Mouse (Mus musculus): Measurements from ENCODE around the gene Anks1.
A peak's percentile ranks its signal among the peaks of the same experiment; 100 is the strongest.
"Not testable (repeated sequence)": the region's sequence is repeated elsewhere in the genome, so short reads cannot be mapped to it uniquely, and the experiment has no call there.

The Anks1 gene

DNA sequence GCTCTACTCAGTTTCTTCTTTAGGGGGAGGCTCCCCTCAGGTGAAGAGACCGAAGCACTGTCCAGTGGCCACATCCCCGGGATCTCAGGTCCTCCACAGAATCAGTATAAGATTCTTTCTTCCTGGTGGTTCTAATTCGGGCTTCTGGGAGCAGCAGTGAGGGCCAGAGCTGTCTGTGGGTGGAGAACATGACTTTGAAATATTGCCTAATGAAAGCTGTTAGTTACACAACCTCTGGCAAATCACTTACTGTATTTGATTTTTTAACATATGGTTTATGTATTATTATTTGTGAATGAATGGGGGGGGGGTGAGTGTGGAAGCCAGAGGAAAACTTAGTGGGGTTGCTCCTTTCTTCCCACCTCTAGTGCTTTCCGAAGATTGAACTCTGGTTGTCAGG is 22.7 kb downstream of the Anks1 start:
- DNase-seq, result no peak

DNA sequence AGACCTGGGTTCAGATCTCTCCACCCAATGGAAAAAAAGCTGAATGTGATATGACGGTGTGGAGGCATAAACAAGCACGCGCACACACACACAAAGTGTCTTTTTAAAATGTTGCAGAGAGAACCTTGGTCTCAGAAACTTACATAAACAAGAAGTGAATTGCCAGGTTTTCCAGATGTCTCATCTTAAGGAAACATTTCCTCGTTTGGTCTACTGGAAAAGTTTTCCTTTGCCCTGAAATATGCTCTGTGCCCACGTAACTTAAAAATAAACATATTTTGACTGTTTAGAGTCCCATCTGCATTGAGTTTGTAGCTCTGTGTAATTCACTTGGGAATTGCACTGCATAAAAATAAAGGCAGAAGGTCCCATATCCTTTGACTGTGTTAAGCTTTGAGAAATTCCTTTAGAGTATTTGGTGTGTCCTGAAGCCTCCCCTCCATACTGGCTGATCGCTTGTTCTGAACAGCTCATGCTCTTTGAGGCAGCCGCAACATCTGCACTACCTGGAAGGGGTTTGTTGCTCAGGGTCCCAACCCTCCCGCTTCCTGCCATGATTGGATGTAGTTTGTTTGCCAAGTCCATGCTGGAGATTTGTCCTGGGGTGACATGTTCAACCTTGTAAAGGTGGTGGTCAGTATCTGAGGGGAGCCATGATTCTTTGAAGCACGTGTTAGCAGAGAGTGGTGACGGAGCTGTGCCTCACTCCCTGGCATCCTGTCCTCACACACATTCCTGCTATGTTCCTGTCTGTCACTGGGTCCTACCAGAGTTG is 25.2 kb downstream of the Anks1 start:
- DNase-seq, result no peak

- DNase-seq, result no peak
Observed at GRCm38 (mm10) chr17:27935091-27935490, 26.0 kb downstream of the Anks1 start.

DNA sequence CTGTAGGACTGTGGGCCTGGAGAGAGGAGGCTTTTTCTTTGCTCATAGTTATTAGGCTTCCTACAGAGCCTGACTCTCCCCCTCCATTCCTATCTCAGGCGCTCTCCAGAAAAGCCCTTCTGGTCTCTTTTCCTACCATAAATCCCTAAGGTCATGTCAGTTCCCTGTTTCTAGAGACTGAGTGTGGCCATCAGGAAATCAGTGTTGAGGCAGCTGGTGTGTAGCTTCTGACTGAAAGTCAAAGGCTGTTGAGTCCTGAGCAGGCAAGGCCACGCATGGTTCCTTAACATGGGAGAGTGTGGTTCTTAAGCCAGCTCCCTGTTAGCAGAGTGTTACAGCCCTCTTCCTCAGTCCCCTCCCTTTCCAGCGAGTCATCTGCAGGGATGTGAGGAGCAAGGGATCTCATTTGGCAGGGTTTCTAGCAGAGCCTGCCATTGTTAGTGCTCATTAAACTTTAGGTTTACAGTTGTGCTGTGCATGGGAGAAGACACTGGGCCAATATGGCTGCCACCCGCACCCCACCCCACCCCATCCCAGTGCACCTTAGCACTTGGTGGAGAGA is 28.0 kb downstream of the Anks1 start:
- no peak for DNase-seq

- DNase-seq, result peak in 1 of 2 experiments; percentile 24
Observed at GRCm38 (mm10) chr17:27938121-27938754, 29.1 kb downstream of the Anks1 start.

GRCm38 (mm10) chr17:27939028-27939427 is 29.9 kb downstream of the Anks1 start:
- no peak for DNase-seq

DNA sequence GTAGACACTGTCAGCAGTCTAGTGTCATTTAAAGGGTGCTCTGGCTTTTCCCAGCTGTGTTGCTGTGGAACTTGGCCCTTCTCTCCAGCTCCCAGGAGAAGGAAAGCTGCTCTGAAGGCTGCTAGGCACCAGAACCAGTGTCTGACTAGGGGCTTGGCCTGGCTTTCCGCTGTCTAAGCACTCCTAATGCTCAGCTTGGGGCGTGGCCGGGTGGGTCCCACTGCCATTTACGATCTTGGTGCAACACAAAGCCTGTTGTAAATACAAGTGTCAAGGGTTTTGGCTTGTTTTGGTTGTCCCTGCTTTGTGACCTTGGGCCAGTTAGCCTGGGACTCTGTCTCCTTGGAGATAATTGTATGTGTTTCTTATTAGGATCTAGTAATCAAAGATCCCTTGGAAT is 31.2 kb downstream of the Anks1 start:
- DNase-seq, result peak; percentile 21 to 42

- DNase-seq, result peak in 1 of 2 experiments; percentile 33
Observed at GRCm38 (mm10) chr17:27941178-27941577, 32.1 kb downstream of the Anks1 start.

GRCm38 (mm10) chr17:27941698-27942097 is 32.6 kb downstream of the Anks1 start:
- no peak for DNase-seq

DNA sequence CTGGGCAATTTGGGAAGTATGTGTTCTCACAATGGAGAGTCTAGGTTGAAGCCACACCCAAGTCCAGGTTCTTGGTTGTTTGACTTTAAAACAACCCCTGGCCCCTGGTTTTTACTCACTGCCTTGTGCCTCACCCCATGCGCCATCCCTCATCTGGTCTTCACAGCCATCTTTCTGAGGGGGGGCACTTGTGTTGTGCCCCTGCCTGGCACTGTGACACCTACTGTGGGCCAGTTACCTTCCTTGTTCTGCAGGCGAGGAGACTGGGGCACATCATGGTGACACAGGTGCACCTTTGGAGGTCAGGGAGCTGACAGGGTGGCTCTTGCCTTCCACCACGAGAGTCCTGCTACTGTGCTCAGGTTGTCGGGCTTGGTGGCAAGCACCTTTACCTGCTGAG is 33.0 kb downstream of the Anks1 start:
- no peak for DNase-seq

- peak; percentile 88 to 90 for DNase-seq
Observed at GRCm38 (mm10) chr17:27945546-27946216, 36.6 kb downstream of the Anks1 start.

GRCm38 (mm10) chr17:27946371-27946770 is 37.3 kb downstream of the Anks1 start:
- DNase-seq, result no peak

DNA sequence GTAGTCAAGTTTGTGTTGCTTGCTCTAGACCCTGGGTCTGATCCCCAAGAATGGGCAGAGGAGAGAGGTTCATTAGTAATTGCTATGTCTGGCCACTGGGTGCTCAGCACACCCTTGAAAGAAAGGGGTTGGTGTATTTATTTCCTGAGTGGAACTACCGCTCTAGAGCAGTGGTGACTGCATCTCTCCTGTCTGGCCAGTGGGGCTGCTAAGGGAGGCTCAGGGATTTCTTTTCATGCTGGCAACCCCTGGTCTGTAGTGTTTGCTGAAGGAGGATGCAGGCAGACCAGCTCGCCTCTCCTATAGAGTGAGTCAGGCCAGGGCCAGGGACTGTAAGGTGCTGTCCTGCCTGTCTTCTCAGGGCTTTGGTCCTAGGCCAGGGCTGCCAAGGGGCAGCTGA is 38.0 kb downstream of the Anks1 start:
- no peak for DNase-seq

GRCm38 (mm10) chr17:27953136-27953535 is 44.0 kb downstream of the Anks1 start:
- DNase-seq, result no peak

- peak; percentile 33 to 52 for DNase-seq
Observed at GRCm38 (mm10) chr17:27954629-27955402, 45.7 kb downstream of the Anks1 start.

GRCm38 (mm10) chr17:27957649-27958048 is 48.5 kb downstream of the Anks1 start:
- DNase-seq, result no peak

DNA sequence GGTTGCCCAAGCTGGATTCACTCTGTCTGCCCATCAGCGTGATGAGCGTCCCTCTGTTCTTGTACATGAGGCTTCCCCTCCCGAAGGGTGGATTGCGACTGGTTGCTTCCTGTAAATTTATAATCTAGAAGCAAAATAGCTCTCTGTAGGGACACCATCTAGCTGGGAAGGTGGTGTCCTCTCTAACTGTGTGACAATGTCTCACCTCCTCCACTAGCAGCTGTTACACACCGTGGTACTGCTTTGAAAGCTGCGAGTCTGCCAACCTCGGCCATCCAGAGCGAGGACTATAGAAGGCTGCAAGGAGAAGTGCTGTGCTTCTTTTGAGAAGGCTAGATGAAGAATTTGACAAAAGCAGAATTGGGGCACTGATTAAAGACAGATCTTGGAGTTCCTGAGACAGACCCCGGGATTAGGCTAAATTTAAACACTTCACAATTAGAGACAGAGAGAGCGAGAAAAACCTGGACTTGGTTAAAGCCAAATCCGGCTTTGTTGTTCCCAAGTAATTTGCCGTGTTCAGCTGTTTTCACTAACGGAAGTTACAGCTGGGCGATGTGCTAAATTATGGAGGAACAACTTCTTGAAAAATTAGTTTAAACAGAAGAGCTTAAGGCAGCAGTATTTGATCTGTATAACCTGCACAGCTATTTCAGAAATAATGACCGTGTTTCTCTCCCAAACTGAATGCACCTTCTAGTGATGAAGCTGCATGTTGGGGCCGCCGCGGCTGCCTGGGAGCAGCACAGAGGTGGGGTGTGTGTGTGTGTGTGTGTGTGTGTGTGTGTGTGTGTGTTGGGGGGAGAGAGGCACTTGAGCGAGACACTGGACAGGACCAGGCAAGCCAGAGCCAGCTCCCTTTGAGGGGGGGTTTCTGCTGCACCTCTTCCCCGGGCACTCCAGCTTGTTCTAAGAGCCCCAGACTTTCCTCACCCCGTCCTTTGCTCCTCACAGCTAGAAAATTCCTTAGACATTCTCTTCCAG is 51.3 kb downstream of the Anks1 start:
- DNase-seq, result peak; percentile 39 to 42

GRCm38 (mm10) chr17:27963120-27963519 is 54.0 kb downstream of the Anks1 start:
- not testable (repeated sequence) for DNase-seq

- peak; percentile 72 to 74 for DNase-seq
Observed at GRCm38 (mm10) chr17:27964607-27965006, 55.5 kb downstream of the Anks1 start.

DNA sequence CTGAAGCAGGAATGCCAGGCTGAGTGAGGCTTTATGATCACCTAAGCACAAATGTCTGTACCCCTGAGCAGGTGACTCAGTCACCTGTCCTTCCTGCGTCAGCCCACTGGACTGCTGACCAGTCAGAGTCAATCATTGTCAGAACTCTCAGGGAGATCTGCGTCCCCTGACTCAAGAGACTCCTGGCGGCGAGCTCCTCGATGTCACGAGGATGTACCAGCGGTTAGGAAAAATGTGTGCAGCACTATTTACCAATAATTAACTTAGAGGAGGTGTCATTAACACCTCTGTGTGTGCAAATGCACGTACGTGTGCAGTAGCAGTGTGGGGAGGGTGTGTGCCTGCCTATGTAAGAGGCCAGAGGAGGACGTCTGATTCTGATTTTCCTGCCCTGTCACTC is 56.2 kb downstream of the Anks1 start:
- peak; percentile 80 to 92 for DNase-seq

- peak; percentile 30 to 51 for DNase-seq
Observed at GRCm38 (mm10) chr17:27966056-27966455, 57.0 kb downstream of the Anks1 start.

All from kidney, postnatal 36 days (tissue).